Mouse (Mus musculus): Measurements from ENCODE around the gene Gm42906. TPM values are rescaled to one million over a fixed set of nuclear protein-coding genes. Genes with fewer than 3 reads are reported as not detected.

Gm42906 gene
- total RNA-seq, 1 experiment = not detected

DNA sequence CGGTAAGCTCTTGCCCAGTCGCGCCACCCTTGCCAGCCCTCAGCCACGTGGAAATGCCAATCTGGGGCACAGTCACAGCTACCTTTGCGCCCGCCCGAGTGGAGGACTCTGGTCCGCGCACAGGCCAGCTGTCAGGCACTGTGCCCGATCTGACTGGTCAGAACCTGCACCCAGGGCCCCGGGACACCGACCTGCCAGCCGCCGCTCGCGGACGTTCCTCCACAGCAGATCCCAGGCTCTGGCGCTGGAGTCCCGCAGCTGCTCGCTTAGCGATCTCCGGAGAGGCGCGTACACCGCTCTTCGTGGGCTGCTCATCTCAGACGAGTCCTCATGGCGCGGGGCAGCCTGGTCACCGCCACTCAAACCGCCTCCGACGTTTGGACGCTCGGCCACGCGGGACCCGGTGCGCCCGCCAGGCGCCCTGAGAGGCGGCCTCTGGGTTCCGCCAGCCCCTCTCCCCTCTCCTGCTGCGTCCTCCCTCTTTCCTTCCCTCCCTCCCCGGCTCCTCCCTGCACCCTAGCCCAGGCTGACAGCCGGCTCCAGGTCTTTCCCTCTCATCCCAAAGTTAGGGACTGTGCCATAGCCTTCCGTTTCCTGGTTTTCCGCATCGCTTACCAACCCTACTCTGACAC lies 194.4 kb downstream of the Gm42906 start, which contains the start of gene Stard13:
Gene Stard13 (minus strand): TSS at position 437 of the 632 bp plus-strand sequence.
- in situ Hi-C loops (cut with MboI; ENCODE audit: low sequenced_read_pairs in 2 of 2, unreplicated experiment in 2 of 2) = no loop called here
- H3K27ac ChIP-seq (ENCODE audit: insufficient read depth, low read depth, low read length, poor library complexity, severe bottlenecking) = no peak within 1 kb of the TSS
- TF ChIP-seq ZNF384 (IDR thresholded peaks at IDR 0.05; ENCODE audit: low read depth, low read length) = no peak
- no peak for TF ChIP-seq HCFC1 (IDR thresholded peaks at IDR 0.05; ENCODE audit: borderline replicate concordance, insufficient read depth, low read length)
- TF ChIP-seq MAFK (IDR thresholded peaks at IDR 0.05; ENCODE audit: insufficient read depth, low read depth, low read length) = no peak
- no peak for TF ChIP-seq ZC3H11A (IDR thresholded peaks at IDR 0.05; ENCODE audit: borderline replicate concordance, low read depth, low read length)
- no peak for TF ChIP-seq CHD2 (IDR thresholded peaks at IDR 0.05; ENCODE audit: low read depth, low read length)
- H3K36me3 ChIP-seq (ENCODE audit: control insufficient read depth, insufficient read depth, low read length, poor library complexity, severe bottlenecking) = no peaks in the 10 kb centered on the region
- H3K9ac ChIP-seq (ENCODE audit: insufficient read depth, low read depth, low read length, poor library complexity, severe bottlenecking) = peak within 1 kb of the TSS; percentile 70
- H3K4me1 ChIP-seq (ENCODE audit: control insufficient read depth in 2 of 2, insufficient read depth in 2 of 2, low read length in 2 of 2, poor library complexity in 1 of 2) = peaks cover 0 to 3% of the 10 kb centered on the region in 2 experiments; a peak in 1 of 4 replicates
- no peaks in the 10 kb centered on the region for H3K9me3 ChIP-seq (ENCODE audit: control insufficient read depth, insufficient read depth, low read depth, low read length)
- no peak for DNase-seq (ENCODE audit: low read depth, low spot score)
- H3K4me3 ChIP-seq (ENCODE audit: insufficient read depth in 1 of 2, low read depth in 1 of 2, low read length in 2 of 2, poor library complexity in 1 of 2, severe bottlenecking in 1 of 2) = peak within 1 kb of the TSS; percentile 57 to 70

DNA sequence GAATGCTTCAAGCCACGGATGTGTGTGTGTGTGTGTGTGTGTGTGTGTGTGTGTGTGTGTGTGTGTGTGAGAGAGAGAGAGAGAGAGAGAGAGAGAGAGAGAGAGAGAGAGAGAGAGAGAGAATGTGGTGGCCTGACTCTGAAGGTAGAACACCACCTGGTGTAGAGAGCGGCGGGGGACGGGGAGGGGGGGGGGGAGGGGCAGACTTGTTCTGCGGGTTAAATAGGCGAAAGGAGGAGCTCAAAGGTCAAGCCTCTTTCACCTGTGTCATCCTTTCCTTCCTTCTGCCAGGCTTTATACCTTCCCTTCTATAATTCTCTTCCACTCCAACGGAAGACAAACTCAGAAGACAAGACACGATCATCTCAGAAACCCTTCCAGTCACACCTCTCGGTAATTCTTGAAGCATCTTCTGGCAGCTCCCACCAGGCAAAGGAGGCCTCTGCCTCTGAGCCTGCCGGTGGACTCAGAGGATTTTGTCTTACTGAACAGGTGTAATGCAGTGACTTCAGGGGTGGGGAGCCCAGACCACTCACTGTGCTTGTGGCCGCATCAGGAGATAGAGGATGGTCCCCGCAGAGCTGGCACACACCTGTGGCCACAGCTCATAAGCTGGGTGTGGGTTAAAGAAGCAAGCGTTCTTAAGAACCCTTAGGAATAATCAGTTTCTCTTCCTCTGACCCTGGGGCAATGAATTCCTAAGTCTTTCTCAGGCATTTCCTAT lies 195.2 kb downstream of the Gm42906 start:
- Histone ChIP-seq H3K9me3 (ENCODE audit: control insufficient read depth, insufficient read depth, low read depth, low read length) (no peaks in the 10 kb centered on the region), H3K4me3 (ENCODE audit: insufficient read depth in 1 of 2, low read depth in 1 of 2, low read length in 2 of 2, poor library complexity in 1 of 2, severe bottlenecking in 1 of 2) (peak overlapping the region; percentile 57 to 70; a peak in 2 of 4 replicates), H3K27ac (ENCODE audit: insufficient read depth, low read depth, low read length, poor library complexity, severe bottlenecking) (no peak overlapping the region), H3K4me1 (ENCODE audit: control insufficient read depth in 2 of 2, insufficient read depth in 2 of 2, low read length in 2 of 2, poor library complexity in 1 of 2) (peaks cover 0 to 3% of the 10 kb centered on the region in 2 experiments; a peak in 1 of 4 replicates), H3K36me3 (ENCODE audit: control insufficient read depth, insufficient read depth, low read length, poor library complexity, severe bottlenecking) (no peaks in the 10 kb centered on the region), H3K9ac (ENCODE audit: insufficient read depth, low read depth, low read length, poor library complexity, severe bottlenecking) (no peak overlapping the region)
- in situ Hi-C loops (cut with MboI; ENCODE audit: low sequenced_read_pairs in 2 of 2, unreplicated experiment in 2 of 2) = no loop called here
- no peak for DNase-seq (ENCODE audit: low read depth, low spot score)
- TF ChIP-seq ZNF384 (IDR thresholded peaks at IDR 0.05; ENCODE audit: low read depth, low read length) (no peak), ZC3H11A (IDR thresholded peaks at IDR 0.05; ENCODE audit: borderline replicate concordance, low read depth, low read length) (no peak), MAFK (IDR thresholded peaks at IDR 0.05; ENCODE audit: insufficient read depth, low read depth, low read length) (no peak), HCFC1 (IDR thresholded peaks at IDR 0.05; ENCODE audit: borderline replicate concordance, insufficient read depth, low read length) (no peak), CHD2 (IDR thresholded peaks at IDR 0.05; ENCODE audit: low read depth, low read length) (no peak)

DNA sequence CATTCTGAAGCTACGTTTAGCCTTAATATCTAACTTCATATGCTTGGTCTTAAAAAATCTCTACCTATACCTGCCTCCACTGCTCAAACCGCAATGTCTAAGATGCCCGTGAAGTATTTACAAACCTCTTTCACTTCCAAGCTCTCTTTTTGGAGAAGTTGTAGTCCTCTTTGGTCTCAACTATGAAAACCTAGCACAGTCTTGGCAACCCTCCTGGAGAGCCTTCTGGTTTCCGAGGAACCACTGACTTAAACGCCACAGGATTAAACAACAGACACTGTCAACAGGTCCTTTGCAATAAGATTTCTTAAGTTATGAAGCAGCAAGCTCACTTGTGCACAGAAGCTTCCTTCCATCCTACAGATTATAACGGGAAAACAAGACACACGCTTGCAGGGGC lies 196.1 kb downstream of the Gm42906 start:
- H3K9me3 ChIP-seq (ENCODE audit: control insufficient read depth, insufficient read depth, low read depth, low read length) = no peaks in the 10 kb centered on the region
- TF ChIP-seq ZC3H11A (IDR thresholded peaks at IDR 0.05; ENCODE audit: borderline replicate concordance, low read depth, low read length) = no peak
- TF ChIP-seq HCFC1 (IDR thresholded peaks at IDR 0.05; ENCODE audit: borderline replicate concordance, insufficient read depth, low read length) = no peak
- TF ChIP-seq CHD2 (IDR thresholded peaks at IDR 0.05; ENCODE audit: low read depth, low read length) = no peak
- no peak for TF ChIP-seq MAFK (IDR thresholded peaks at IDR 0.05; ENCODE audit: insufficient read depth, low read depth, low read length)
- no peak for TF ChIP-seq ZNF384 (IDR thresholded peaks at IDR 0.05; ENCODE audit: low read depth, low read length)
- peaks cover 0 to 3% of the 10 kb centered on the region in 2 experiments; a peak in 1 of 4 replicates for H3K4me1 ChIP-seq (ENCODE audit: control insufficient read depth in 2 of 2, insufficient read depth in 2 of 2, low read length in 2 of 2, poor library complexity in 1 of 2)
- no peak overlapping the region for H3K9ac ChIP-seq (ENCODE audit: insufficient read depth, low read depth, low read length, poor library complexity, severe bottlenecking)
- no peak for DNase-seq (ENCODE audit: low read depth, low spot score)
- in situ Hi-C loops (cut with MboI; ENCODE audit: low sequenced_read_pairs in 2 of 2, unreplicated experiment in 2 of 2) = no loop called here
- H3K4me3 ChIP-seq (ENCODE audit: insufficient read depth in 1 of 2, low read depth in 1 of 2, low read length in 2 of 2, poor library complexity in 1 of 2, severe bottlenecking in 1 of 2) = no peak overlapping the region
- no peaks in the 10 kb centered on the region for H3K36me3 ChIP-seq (ENCODE audit: control insufficient read depth, insufficient read depth, low read length, poor library complexity, severe bottlenecking)
- no peak overlapping the region for H3K27ac ChIP-seq (ENCODE audit: insufficient read depth, low read depth, low read length, poor library complexity, severe bottlenecking)

DNA sequence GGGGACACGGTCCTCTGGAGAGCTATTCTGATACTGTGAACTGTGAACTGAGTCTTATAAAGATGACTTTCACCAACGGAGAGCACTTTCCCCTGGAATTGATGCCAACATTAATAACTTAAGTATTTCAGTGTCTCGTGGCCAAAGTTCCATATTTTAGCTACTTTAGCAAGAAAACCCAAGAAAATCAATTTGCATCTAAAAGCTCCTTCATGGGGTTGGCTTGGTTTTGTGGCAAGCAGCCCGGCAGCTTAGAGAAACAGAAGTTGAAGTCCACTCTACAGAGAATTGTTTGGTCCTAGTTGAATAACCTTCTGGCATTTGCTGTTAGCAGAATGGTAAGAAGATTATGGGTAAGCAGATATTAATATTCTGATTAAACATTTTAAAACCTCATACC lies 196.6 kb downstream of the Gm42906 start:
- in situ Hi-C loops (cut with MboI; ENCODE audit: low sequenced_read_pairs in 2 of 2, unreplicated experiment in 2 of 2) = no loop called here

More for the DNA sequence above, 196.6 kb downstream of the Gm42906 start:
- Histone ChIP-seq H3K9me3 (ENCODE audit: control insufficient read depth, insufficient read depth, low read depth, low read length) (no peaks in the 10 kb centered on the region), H3K4me1 (ENCODE audit: control insufficient read depth in 2 of 2, insufficient read depth in 2 of 2, low read length in 2 of 2, poor library complexity in 1 of 2) (peaks cover 0 to 3% of the 10 kb centered on the region in 2 experiments; a peak in 1 of 4 replicates), H3K9ac (ENCODE audit: insufficient read depth, low read depth, low read length, poor library complexity, severe bottlenecking) (no peak overlapping the region), H3K27ac (ENCODE audit: insufficient read depth, low read depth, low read length, poor library complexity, severe bottlenecking) (no peak overlapping the region), H3K4me3 (ENCODE audit: insufficient read depth in 1 of 2, low read depth in 1 of 2, low read length in 2 of 2, poor library complexity in 1 of 2, severe bottlenecking in 1 of 2) (no peak overlapping the region), H3K36me3 (ENCODE audit: control insufficient read depth, insufficient read depth, low read length, poor library complexity, severe bottlenecking) (no peaks in the 10 kb centered on the region)
- TF ChIP-seq ZNF384 (IDR thresholded peaks at IDR 0.05; ENCODE audit: low read depth, low read length) = no peak
- no peak for TF ChIP-seq ZC3H11A (IDR thresholded peaks at IDR 0.05; ENCODE audit: borderline replicate concordance, low read depth, low read length)
- TF ChIP-seq MAFK (IDR thresholded peaks at IDR 0.05; ENCODE audit: insufficient read depth, low read depth, low read length) = no peak
- no peak for TF ChIP-seq CHD2 (IDR thresholded peaks at IDR 0.05; ENCODE audit: low read depth, low read length)
- DNase-seq (ENCODE audit: low read depth, low spot score) = no peak

All from ES-E14 (cell line).